Mouse (Mus musculus): ENCODE measurements around the gene Plod2. TPM values are rescaled to one million over a fixed set of nuclear protein-coding genes. Genes with fewer than 3 reads are reported as not detected.
A peak's percentile ranks its signal among the peaks of the same experiment; 100 is the strongest.

Plod2 gene
- total RNA-seq, 1 experiment, result 97.7 TPM

GRCm38 (mm10) chr9:92596916-92597547 is 55.0 kb downstream of the Plod2 start:
- Histone ChIP-seq H3K36me3 (ENCODE audit: control insufficient read depth, insufficient read depth, low read length, poor library complexity, severe bottlenecking) (peaks cover 5% of the 10 kb centered on the region), H3K4me3 (ENCODE audit: insufficient read depth in 1 of 2, low read depth in 1 of 2, low read length in 2 of 2, poor library complexity in 1 of 2, severe bottlenecking in 1 of 2) (no peak overlapping the region), H3K4me1 (ENCODE audit: control insufficient read depth in 2 of 2, insufficient read depth in 2 of 2, low read length in 2 of 2, poor library complexity in 1 of 2) (no peaks in the 10 kb centered on the region), H3K9ac (ENCODE audit: insufficient read depth, low read depth, low read length, poor library complexity, severe bottlenecking) (no peak overlapping the region), H3K27ac (ENCODE audit: insufficient read depth, low read depth, low read length, poor library complexity, severe bottlenecking) (no peak overlapping the region), H3K9me3 (ENCODE audit: control insufficient read depth, insufficient read depth, low read depth, low read length) (no peaks in the 10 kb centered on the region)
- no peak for DNase-seq (ENCODE audit: low read depth, low spot score)
- TF ChIP-seq ZNF384 (IDR thresholded peaks at IDR 0.05; ENCODE audit: low read depth, low read length) (peak; percentile 51; the same call in 1 of the 2 replicates), HCFC1 (IDR thresholded peaks at IDR 0.05; ENCODE audit: borderline replicate concordance, insufficient read depth, low read length) (no peak), MAFK (IDR thresholded peaks at IDR 0.05; ENCODE audit: insufficient read depth, low read depth, low read length) (peak; percentile 82)
- in situ Hi-C loops (cut with MboI; ENCODE audit: low sequenced_read_pairs in 2 of 2, unreplicated experiment in 2 of 2), result no loop called here

GRCm38 (mm10) chr9:92597776-92598175 is 55.8 kb downstream of the Plod2 start:
- Histone ChIP-seq H3K27ac (ENCODE audit: insufficient read depth, low read depth, low read length, poor library complexity, severe bottlenecking) (no peak overlapping the region), H3K4me3 (ENCODE audit: insufficient read depth in 1 of 2, low read depth in 1 of 2, low read length in 2 of 2, poor library complexity in 1 of 2, severe bottlenecking in 1 of 2) (no peak overlapping the region), H3K4me1 (ENCODE audit: control insufficient read depth in 2 of 2, insufficient read depth in 2 of 2, low read length in 2 of 2, poor library complexity in 1 of 2) (no peaks in the 10 kb centered on the region), H3K36me3 (ENCODE audit: control insufficient read depth, insufficient read depth, low read length, poor library complexity, severe bottlenecking) (peaks cover 2% of the 10 kb centered on the region), H3K9me3 (ENCODE audit: control insufficient read depth, insufficient read depth, low read depth, low read length) (no peaks in the 10 kb centered on the region), H3K9ac (ENCODE audit: insufficient read depth, low read depth, low read length, poor library complexity, severe bottlenecking) (no peak overlapping the region)
- no peak for DNase-seq (ENCODE audit: low read depth, low spot score)
- no peak for TF ChIP-seq ZC3H11A (IDR thresholded peaks at IDR 0.05; ENCODE audit: borderline replicate concordance, low read depth, low read length)
- in situ Hi-C loops (cut with MboI; ENCODE audit: low sequenced_read_pairs in 2 of 2, unreplicated experiment in 2 of 2), result no loop called here

- Histone ChIP-seq H3K36me3 (ENCODE audit: control insufficient read depth, insufficient read depth, low read length, poor library complexity, severe bottlenecking) (peaks cover 2% of the 10 kb centered on the region; the same call in 1 of the 2 replicates), H3K4me1 (ENCODE audit: control insufficient read depth in 2 of 2, insufficient read depth in 2 of 2, low read length in 2 of 2, poor library complexity in 1 of 2) (no peaks in the 10 kb centered on the region), H3K9me3 (ENCODE audit: control insufficient read depth, insufficient read depth, low read depth, low read length) (no peaks in the 10 kb centered on the region), H3K27ac (ENCODE audit: insufficient read depth, low read depth, low read length, poor library complexity, severe bottlenecking) (no peak overlapping the region), H3K9ac (ENCODE audit: insufficient read depth, low read depth, low read length, poor library complexity, severe bottlenecking) (no peak overlapping the region), H3K4me3 (ENCODE audit: insufficient read depth in 1 of 2, low read depth in 1 of 2, low read length in 2 of 2, poor library complexity in 1 of 2, severe bottlenecking in 1 of 2) (no peak overlapping the region)
- in situ Hi-C loops (cut with MboI; ENCODE audit: low sequenced_read_pairs in 2 of 2, unreplicated experiment in 2 of 2), result no loop called here
- no peak for TF ChIP-seq HCFC1 (IDR thresholded peaks at IDR 0.05; ENCODE audit: borderline replicate concordance, insufficient read depth, low read length)
- no peak for TF ChIP-seq CHD2 (IDR thresholded peaks at IDR 0.05; ENCODE audit: low read depth, low read length)
- no peak for TF ChIP-seq ZNF384 (IDR thresholded peaks at IDR 0.05; ENCODE audit: low read depth, low read length)
- no peak for TF ChIP-seq ZC3H11A (IDR thresholded peaks at IDR 0.05; ENCODE audit: borderline replicate concordance, low read depth, low read length)
- no peak for TF ChIP-seq MAFK (IDR thresholded peaks at IDR 0.05; ENCODE audit: insufficient read depth, low read depth, low read length)
- DNase-seq (ENCODE audit: low read depth, low spot score), result no peak
Measured at GRCm38 (mm10) chr9:92599940-92600538, 58.0 kb downstream of the Plod2 start.

- in situ Hi-C loops (cut with MboI; ENCODE audit: low sequenced_read_pairs in 2 of 2, unreplicated experiment in 2 of 2), result no loop called here
Measured at GRCm38 (mm10) chr9:92601551-92601950, 59.5 kb downstream of the Plod2 start.

More at GRCm38 (mm10) chr9:92601551-92601950, 59.5 kb downstream of the Plod2 start:
- no peak for TF ChIP-seq CHD2 (IDR thresholded peaks at IDR 0.05; ENCODE audit: low read depth, low read length)
- no peak for TF ChIP-seq MAFK (IDR thresholded peaks at IDR 0.05; ENCODE audit: insufficient read depth, low read depth, low read length)
- no peak for TF ChIP-seq ZC3H11A (IDR thresholded peaks at IDR 0.05; ENCODE audit: borderline replicate concordance, low read depth, low read length)
- no peak for TF ChIP-seq HCFC1 (IDR thresholded peaks at IDR 0.05; ENCODE audit: borderline replicate concordance, insufficient read depth, low read length)
- TF ChIP-seq ZNF384 (IDR thresholded peaks at IDR 0.05; ENCODE audit: low read depth, low read length), result no peak
- H3K4me1 ChIP-seq (ENCODE audit: control insufficient read depth in 2 of 2, insufficient read depth in 2 of 2, low read length in 2 of 2, poor library complexity in 1 of 2), result no peaks in the 10 kb centered on the region
- no peak overlapping the region for H3K4me3 ChIP-seq (ENCODE audit: insufficient read depth in 1 of 2, low read depth in 1 of 2, low read length in 2 of 2, poor library complexity in 1 of 2, severe bottlenecking in 1 of 2)
- DNase-seq (ENCODE audit: low read depth, low spot score), result no peak
- H3K9ac ChIP-seq (ENCODE audit: insufficient read depth, low read depth, low read length, poor library complexity, severe bottlenecking), result no peak overlapping the region
- H3K27ac ChIP-seq (ENCODE audit: insufficient read depth, low read depth, low read length, poor library complexity, severe bottlenecking), result no peak overlapping the region
- H3K36me3 ChIP-seq (ENCODE audit: control insufficient read depth, insufficient read depth, low read length, poor library complexity, severe bottlenecking), result no peaks in the 10 kb centered on the region
- H3K9me3 ChIP-seq (ENCODE audit: control insufficient read depth, insufficient read depth, low read depth, low read length), result no peaks in the 10 kb centered on the region
